In the genomic region with DNA sequence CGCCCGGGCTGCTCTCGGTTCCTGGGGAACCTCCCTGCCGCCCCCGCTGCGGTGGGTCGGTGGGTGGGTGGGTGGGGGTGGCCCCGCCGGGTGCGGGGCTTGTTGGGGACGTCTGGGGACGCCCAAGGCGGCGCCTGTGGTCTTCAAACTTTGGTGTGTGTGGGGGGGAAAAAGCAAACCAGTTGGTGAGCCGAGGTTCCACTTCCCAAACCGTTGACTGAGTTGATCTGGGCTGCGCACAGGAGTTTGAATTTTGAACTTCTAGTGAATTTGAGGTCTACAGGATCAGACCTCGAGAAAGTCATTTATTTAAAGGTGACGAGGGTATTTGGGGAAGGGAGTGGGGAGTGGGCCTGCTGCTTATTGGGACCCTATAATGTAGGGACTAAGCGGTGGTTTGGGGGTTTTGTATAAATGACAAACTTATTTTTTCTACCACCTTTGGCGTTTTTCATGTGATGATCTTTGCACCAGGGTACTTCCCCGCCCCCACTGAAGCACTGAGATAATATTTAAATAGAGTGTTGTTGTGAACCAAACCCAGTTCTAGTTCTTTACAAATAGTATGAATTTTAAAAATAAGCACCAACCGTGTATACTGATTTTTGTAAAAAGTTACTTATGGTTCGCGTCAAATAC, we compare ENCODE assay signal across 9 mouse cellular contexts. TPM values are rescaled to one million over a fixed set of nuclear protein-coding genes. Genes with fewer than 3 reads are reported as not detected.
A peak's percentile ranks its signal among the peaks of the same experiment; 100 is the strongest.
DNase-seq lines count a peak whose midpoint lies in the region; ATAC-seq and TF ChIP-seq lines count a peak whose summit lies in the region.
"Had no signal": no experiment of that assay in that cellular context is flagged by ENCODE, and none has a peak within 500 bp of the region (broad histone marks: within the 10 kb centered on the region; RNA-seq: fewer than 3 reads in every experiment).

No protein-coding gene starts in this region.

- DNase-seq in heart, embryonic 10.5 days (ENCODE audit: low spot score) = no peak
- DNase-seq in heart, postnatal 25 days (ENCODE audit: low spot score) = no peak
- DNase-seq in hindbrain, embryonic 10.5 days (ENCODE audit: low spot score) = no peak
- DNase-seq in urinary bladder, postnatal 36 days (ENCODE audit: low spot score in 2 of 2) = no peak
- DNase-seq in frontal cortex, postnatal 10 days (ENCODE audit: low spot score in 2 of 2) = no peak

- 15% methylated on average over 25 of the region's 25 CpGs for WGBS in heart, embryonic 10.5 days
- WGBS in hindbrain, embryonic 10.5 days = 18% methylated on average over 25 of the region's 25 CpGs

- H3K36me3 ChIP-seq in heart, embryonic 10.5 days = peaks cover 11% of the 10 kb centered on the region
- H3K36me3 ChIP-seq in E14TG2a.4 (ENCODE audit: insufficient read depth, low read length) = peaks cover 12% of the 10 kb centered on the region
- peaks cover 7% of the 10 kb centered on the region; the same call in 1 of the 2 replicates for H3K36me3 ChIP-seq in hindbrain, embryonic 10.5 days
- peaks cover 41% of the 10 kb centered on the region for H3K36me3 ChIP-seq in megakaryocyte, embryonic 14.5 days (replicated peaks; ENCODE audit: low read length)

- H3K9me3 ChIP-seq in heart, embryonic 10.5 days = no peaks in the 10 kb centered on the region
- H3K9me3 ChIP-seq in E14TG2a.4 (ENCODE audit: low read length) = peaks cover 6% of the 10 kb centered on the region
- no peaks in the 10 kb centered on the region for H3K9me3 ChIP-seq in hindbrain, embryonic 10.5 days
- peaks cover 5% of the 10 kb centered on the region for H3K9me3 ChIP-seq in megakaryocyte, embryonic 14.5 days

- H3K4me3 ChIP-seq in heart, embryonic 10.5 days = peak overlapping the region; percentile 96
- H3K4me3 ChIP-seq in E14TG2a.4 (replicated peaks; ENCODE audit: low read length) = peak overlapping the region; percentile 93
- peak overlapping the region; percentile 83 for H3K4me3 ChIP-seq in hindbrain, embryonic 10.5 days
- peak overlapping the region; percentile 99 for H3K4me3 ChIP-seq in megakaryocyte, embryonic 14.5 days (replicated peaks)

- H3K4me1 ChIP-seq in heart, embryonic 10.5 days = peaks cover 16% of the 10 kb centered on the region
- H3K4me1 ChIP-seq in E14TG2a.4 (replicated peaks; ENCODE audit: low read depth, low read length) = peaks cover 49% of the 10 kb centered on the region
- peaks cover 25% of the 10 kb centered on the region for H3K4me1 ChIP-seq in hindbrain, embryonic 10.5 days (replicated peaks)
- H3K4me1 ChIP-seq in megakaryocyte, embryonic 14.5 days = peaks cover 52% of the 10 kb centered on the region

- ATAC-seq in cerebellum, adult (ENCODE audit: insufficient number of reproducible peaks, low FRiP score, low TSS enrichment) = no peak

- peak overlapping the region; percentile 97 for H3K27ac ChIP-seq in heart, embryonic 10.5 days
- H3K27ac ChIP-seq in hindbrain, embryonic 10.5 days = peak overlapping the region; percentile 94

- no peak for TF ChIP-seq CTCF in E14TG2a.4 (conservative IDR thresholded peaks at IDR 0.05; ENCODE audit: low read length)

- H3K27me3 ChIP-seq in heart, embryonic 10.5 days (ENCODE audit: insufficient read depth, poor library complexity, severe bottlenecking) = no peaks in the 10 kb centered on the region
- H3K27me3 ChIP-seq in E14TG2a.4 (ENCODE audit: insufficient read depth, low read length) = no peaks in the 10 kb centered on the region
- H3K27me3 ChIP-seq in hindbrain, embryonic 10.5 days (ENCODE audit: insufficient read depth, poor library complexity, severe bottlenecking) = no peaks in the 10 kb centered on the region
- H3K27me3 ChIP-seq in megakaryocyte, embryonic 14.5 days (replicated peaks) = no peaks in the 10 kb centered on the region
- H3K27me3 ChIP-seq: Patski had no signal

- intact Hi-C loops in heart, postnatal 25 days (cut with DNase I) = loop anchor here (2.0 to 10.0 kb wide), 2 partner anchors 71 to 865 kb away; a partner anchor contains a TSS

RNA-seq across cellular contexts. Expression of a gene that starts 0.6 kb away (rescaled TPM):
- 37.3 and 38.8 TPM in 2 replicates for polyA plus RNA-seq in heart, embryonic 10.5 days (2016; fragmentation: Nextera tagmentation; extraction: Ambion mirVana)
- 10 to 100 TPM; 23.5 to 25.9 TPM for total RNA-seq in heart, postnatal 25 days (2021)
- polyA plus RNA-seq in hindbrain, embryonic 10.5 days (2016; fragmentation: Nextera tagmentation; extraction: Ambion mirVana) = 32.7 and 36.8 TPM in 2 replicates
- polyA plus RNA-seq in megakaryocyte, embryonic 14.5 days (2012; ENCODE audit: insufficient read depth, low replicate concordance) = 7.4 and 19.0 TPM in 2 replicates
